Comparison of ENCODE assay signal across 17 mouse cellular contexts in the genomic region with DNA sequence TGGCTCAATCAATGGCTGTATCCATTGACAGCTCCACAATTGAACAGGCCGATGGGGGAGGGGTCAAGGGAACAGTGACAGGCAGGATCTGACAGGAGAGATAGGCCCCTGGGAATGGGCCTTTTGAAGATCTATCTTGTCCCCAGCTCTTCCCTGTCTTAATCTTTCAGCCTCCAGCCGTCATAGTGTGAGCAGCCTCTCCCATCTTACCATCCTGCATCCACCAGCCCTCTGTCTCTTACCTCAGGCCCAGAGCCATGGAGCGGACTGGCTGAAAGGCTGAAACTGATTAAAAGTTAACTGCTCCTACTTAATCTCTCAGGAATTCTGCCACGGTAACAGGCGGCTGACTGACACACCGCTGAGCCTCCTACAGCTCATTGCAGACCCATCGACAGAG. TPM values are rescaled to one million over a fixed set of nuclear protein-coding genes. Genes with fewer than 3 reads are reported as not detected.
DNase-seq lines count a peak whose midpoint lies in the region; ATAC-seq and TF ChIP-seq lines count a peak whose summit lies in the region.
"Had no signal": no experiment of that assay in that cellular context is flagged by ENCODE, and none has a peak within 500 bp of the region (broad histone marks: within the 10 kb centered on the region; RNA-seq: fewer than 3 reads in every experiment).

No protein-coding gene starts in this region.

- TF ChIP-seq CTCF in E14TG2a.4 (conservative IDR thresholded peaks at IDR 0.05; ENCODE audit: low read length) = no peak

- H3K4me2 ChIP-seq in heart, embryonic 13.5 days = no peak overlapping the region
- peak overlapping the region; percentile 39 for H3K4me2 ChIP-seq in liver, embryonic 13.5 days
- no peak overlapping the region for H3K4me2 ChIP-seq in hindbrain, embryonic 12.5 days (replicated peaks)
- H3K4me2 ChIP-seq: forebrain, embryonic 13.5 days; limb, embryonic 15.5 days; neural tube, embryonic 15.5 days had no signal

- peaks cover 22% of the 10 kb centered on the region for H3K4me1 ChIP-seq in heart, embryonic 13.5 days
- peaks cover 77% of the 10 kb centered on the region for H3K4me1 ChIP-seq in E14TG2a.4 (replicated peaks; ENCODE audit: low read depth, low read length)
- H3K4me1 ChIP-seq in liver, embryonic 13.5 days (replicated peaks) = peaks cover 58% of the 10 kb centered on the region
- H3K4me1 ChIP-seq in hindbrain, embryonic 12.5 days = peaks cover 7% of the 10 kb centered on the region; the same call in 1 of the 2 replicates
- H3K4me1 ChIP-seq: forebrain, embryonic 13.5 days; neural tube, embryonic 15.5 days had no signal

- H3K36me3 ChIP-seq in heart, embryonic 13.5 days = no peaks in the 10 kb centered on the region
- H3K36me3 ChIP-seq in E14TG2a.4 (ENCODE audit: insufficient read depth, low read length) = no peaks in the 10 kb centered on the region
- no peaks in the 10 kb centered on the region for H3K36me3 ChIP-seq in liver, embryonic 13.5 days
- H3K36me3 ChIP-seq in hindbrain, embryonic 12.5 days = no peaks in the 10 kb centered on the region
- H3K36me3 ChIP-seq: limb, embryonic 15.5 days; neural tube, embryonic 15.5 days had no signal

- no peaks in the 10 kb centered on the region for H3K27me3 ChIP-seq in heart, embryonic 13.5 days (replicated peaks)
- no peaks in the 10 kb centered on the region for H3K27me3 ChIP-seq in E14TG2a.4 (ENCODE audit: insufficient read depth, low read length)
- 0 out of 2 replicates have a peak, but pooled peaks cover 5% of the 10 kb centered on the region for H3K27me3 ChIP-seq in liver, embryonic 13.5 days
- no peaks in the 10 kb centered on the region for H3K27me3 ChIP-seq in hindbrain, embryonic 12.5 days
- H3K27me3 ChIP-seq: forebrain, embryonic 13.5 days; limb, embryonic 15.5 days; neural tube, embryonic 15.5 days had no signal

- ATAC-seq in heart, embryonic 13.5 days (ENCODE audit: extremely low read depth, insufficient number of reproducible peaks, low FRiP score, low TSS enrichment) = no peak
- ATAC-seq in erythroid progenitor cell, adult 5-6 weeks (replicated peaks; ENCODE audit: low FRiP score, poor library complexity, severe bottlenecking) = peak; percentile 64
- peak; percentile 96 for ATAC-seq in liver, embryonic 13.5 days (ENCODE audit: low read depth)
- ATAC-seq in hindbrain, embryonic 12.5 days (ENCODE audit: low FRiP score) = no peak
- no peak for ATAC-seq in CD4-positive, CD25-positive, alpha-beta regulatory T cell, adult 4 months
- ATAC-seq: activated CD4-positive, CD25-positive, alpha-beta regulatory T cell, adult 4 months; forebrain, embryonic 13.5 days had no signal

- no peak for DNase-seq in heart, adult 11 months
- peak; percentile 69 for DNase-seq in liver, embryonic 13.5 days
- no peak for DNase-seq in gastrocnemius, postnatal 10 days
- DNase-seq: cerebellum, adult 11 months; gastrocnemius, postnatal 14 days; layer of hippocampus, postnatal 36 days; midbrain, embryonic 14.5 days had no signal

- H3K9me3 ChIP-seq in heart, embryonic 13.5 days = no peaks in the 10 kb centered on the region
- H3K9me3 ChIP-seq in E14TG2a.4 (ENCODE audit: low read length) = no peaks in the 10 kb centered on the region
- H3K9me3 ChIP-seq in liver, embryonic 13.5 days (replicated peaks) = no peaks in the 10 kb centered on the region
- no peaks in the 10 kb centered on the region for H3K9me3 ChIP-seq in hindbrain, embryonic 12.5 days (replicated peaks)
- H3K9me3 ChIP-seq: forebrain, embryonic 13.5 days; limb, embryonic 15.5 days; neural tube, embryonic 15.5 days had no signal

- 17% methylated on average over 7 of the region's 7 CpGs for WGBS in heart, embryonic 13.5 days
- WGBS in liver, embryonic 13.5 days (ENCODE audit: insufficient replicate concordance) = 42% methylated on average over 7 of the region's 7 CpGs
- WGBS in hindbrain, embryonic 12.5 days = 30% methylated on average over 7 of the region's 7 CpGs

- no peak overlapping the region; the same call in 1 of the 2 replicates for H3K27ac ChIP-seq in heart, embryonic 13.5 days (replicated peaks)
- H3K27ac ChIP-seq in liver, embryonic 13.5 days = peak overlapping the region; percentile 82
- no peak overlapping the region for H3K27ac ChIP-seq in hindbrain, embryonic 12.5 days
- H3K27ac ChIP-seq: forebrain, embryonic 13.5 days; kidney, postnatal 0 days; limb, embryonic 15.5 days; neural tube, embryonic 15.5 days had no signal

- H3K9ac ChIP-seq in heart, embryonic 13.5 days = 0 out of 2 replicates have a peak overlapping the region, but pooled peaks have one; percentile 21
- H3K9ac ChIP-seq in liver, embryonic 13.5 days = peak overlapping the region; percentile 50
- H3K9ac ChIP-seq in hindbrain, embryonic 12.5 days = no peak overlapping the region
- H3K9ac ChIP-seq: forebrain, embryonic 13.5 days; limb, embryonic 15.5 days; neural tube, embryonic 15.5 days had no signal

- no peak overlapping the region for H3K4me3 ChIP-seq in heart, embryonic 13.5 days
- peak overlapping the region; percentile 35 for H3K4me3 ChIP-seq in E14TG2a.4 (replicated peaks; ENCODE audit: low read length)
- H3K4me3 ChIP-seq in liver, embryonic 13.5 days (replicated peaks) = no peak overlapping the region
- no peak overlapping the region for H3K4me3 ChIP-seq in hindbrain, embryonic 12.5 days
- H3K4me3 ChIP-seq: forebrain, embryonic 13.5 days; limb, embryonic 15.5 days; neural tube, embryonic 15.5 days had no signal

RNA-seq across cellular contexts. Expression of a gene that starts 55.6 kb away (rescaled TPM):
- 6.3 and 6.8 TPM in 2 replicates for polyA plus RNA-seq in heart, embryonic 13.5 days (2015; fragmentation: Nextera tagmentation; extraction: Ambion mirVana)
- total RNA-seq in erythroid progenitor cell, adult 5-6 weeks (2015; ENCODE audit: low replicate concordance) = 129 and 136 TPM in 2 replicates
- total RNA-seq in erythroid progenitor cell, adult 5-6 weeks (2017; ENCODE audit: low replicate concordance) = 166 and 173 TPM in 2 replicates
- polyA plus RNA-seq in liver, embryonic 13.5 days (2015; fragmentation: Nextera tagmentation; extraction: Ambion mirVana) = 10.1 and 10.2 TPM in 2 replicates
- total RNA-seq in gastrocnemius, postnatal 10 days (2021) = 10 to 100 TPM; 27.0 to 27.1 TPM
- polyA plus RNA-seq in hindbrain, embryonic 12.5 days (2016; fragmentation: Nextera tagmentation; extraction: Ambion mirVana) = 18.1 and 18.7 TPM in 2 replicates
- polyA plus RNA-seq in CD4-positive, CD25-positive, alpha-beta regulatory T cell, adult 4 months (2017; shearing (Covaris generic)) = 10 to 100 TPM; 22.0 to 25.3 TPM

Comparison
In these comparisons a context has a peak if more than half of its experiments do, and no peak if none do; other contexts are left out.
1. ATAC-seq: peak in erythroid progenitor cell, adult 5-6 weeks (single experiment) and liver, embryonic 13.5 days (single experiment); none in heart, embryonic 13.5 days (single experiment), hindbrain, embryonic 12.5 days (single experiment) and CD4-positive, CD25-positive, alpha-beta regulatory T cell, adult 4 months (single experiment).